Comparison of ENCODE assay signal across 18 mouse cellular contexts in the genomic region with DNA sequence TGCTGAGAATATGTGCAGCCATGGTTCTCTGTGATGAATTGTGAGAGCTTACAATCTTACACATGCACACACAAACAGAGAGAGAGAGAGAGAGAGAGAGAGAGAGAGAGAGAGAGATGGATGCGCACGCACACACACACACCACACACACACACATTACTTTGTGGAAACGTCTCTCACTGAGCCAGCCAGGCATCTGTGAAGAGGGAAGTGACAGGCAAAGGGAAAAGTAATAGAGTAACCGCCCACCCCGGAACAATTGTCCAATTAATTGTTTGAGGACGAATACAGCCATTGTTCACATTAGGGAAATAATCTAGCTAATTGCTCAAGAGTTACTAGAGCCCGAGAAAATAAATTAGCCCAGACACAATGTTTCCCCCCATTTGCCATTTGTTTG.
DNase-seq lines count a peak whose midpoint lies in the region; ATAC-seq lines count a peak whose summit lies in the region.
"Had no signal": no experiment of that assay in that cellular context is flagged by ENCODE, and none has a peak within 500 bp of the region (broad histone marks: within the 10 kb centered on the region; RNA-seq: fewer than 3 reads in every experiment).

No protein-coding gene starts in this region.

- no peak overlapping the region for H3K4me3 ChIP-seq in hindbrain, embryonic 13.5 days
- no peak overlapping the region for H3K4me3 ChIP-seq in hindbrain, embryonic 11.5 days (ENCODE audit: low read depth, low read length)
- H3K4me3 ChIP-seq in forebrain, embryonic 13.5 days: no peak overlapping the region
- no peak overlapping the region for H3K4me3 ChIP-seq in limb, embryonic 11.5 days (ENCODE audit: low read depth, low read length)
- H3K4me3 ChIP-seq in intestine, embryonic 16.5 days (ENCODE audit: low read length): no peak overlapping the region
- H3K4me3 ChIP-seq: erythroblast, embryonic 14.5 days; heart, embryonic 10.5 days; neural tube, embryonic 12.5 days; stomach, embryonic 15.5 days had no signal

- no peak overlapping the region for H3K9ac ChIP-seq in hindbrain, embryonic 13.5 days
- H3K9ac ChIP-seq in hindbrain, embryonic 11.5 days (ENCODE audit: low read depth, low read length): no peak overlapping the region
- no peak overlapping the region; the same call in 1 of the 2 replicates for H3K9ac ChIP-seq in forebrain, embryonic 13.5 days
- H3K9ac ChIP-seq in limb, embryonic 11.5 days (ENCODE audit: low read length): no peak overlapping the region
- H3K9ac ChIP-seq in intestine, embryonic 16.5 days (ENCODE audit: low read depth, low read length): no peak overlapping the region
- H3K9ac ChIP-seq: neural tube, embryonic 12.5 days; stomach, embryonic 15.5 days had no signal

- no peaks in the 10 kb centered on the region for H3K27me3 ChIP-seq in hindbrain, embryonic 13.5 days
- H3K27me3 ChIP-seq in hindbrain, embryonic 11.5 days (ENCODE audit: control insufficient read depth, insufficient read depth, low read length): no peaks in the 10 kb centered on the region
- H3K27me3 ChIP-seq in forebrain, embryonic 13.5 days: no peaks in the 10 kb centered on the region
- H3K27me3 ChIP-seq in limb, embryonic 11.5 days (ENCODE audit: control insufficient read depth, insufficient read depth, low read length): no peaks in the 10 kb centered on the region
- no peaks in the 10 kb centered on the region for H3K27me3 ChIP-seq in intestine, embryonic 16.5 days (replicated peaks; ENCODE audit: control insufficient read depth, insufficient read depth, low read length)
- H3K27me3 ChIP-seq: neural tube, embryonic 12.5 days; stomach, embryonic 15.5 days had no signal

- H3K27ac ChIP-seq in hindbrain, embryonic 13.5 days: peak overlapping the region; percentile 73
- no peak overlapping the region for H3K27ac ChIP-seq in hindbrain, embryonic 11.5 days (ENCODE audit: low read depth, low read length)
- peak overlapping the region; percentile 48 for H3K27ac ChIP-seq in forebrain, embryonic 13.5 days
- H3K27ac ChIP-seq in limb, embryonic 11.5 days (replicated peaks; ENCODE audit: low read depth, low read length): peak overlapping the region; percentile 39; the same call in 1 of the 2 replicates
- H3K27ac ChIP-seq in intestine, embryonic 16.5 days (ENCODE audit: low read length): no peak overlapping the region
- H3K27ac ChIP-seq: heart, embryonic 10.5 days; neural tube, embryonic 12.5 days; stomach, embryonic 15.5 days had no signal

- no peaks in the 10 kb centered on the region for H3K36me3 ChIP-seq in hindbrain, embryonic 13.5 days
- no peaks in the 10 kb centered on the region for H3K36me3 ChIP-seq in hindbrain, embryonic 11.5 days (ENCODE audit: control insufficient read depth, insufficient read depth, low read length)
- H3K36me3 ChIP-seq in forebrain, embryonic 13.5 days (ENCODE audit: poor library complexity, severe bottlenecking): no peaks in the 10 kb centered on the region
- no peaks in the 10 kb centered on the region for H3K36me3 ChIP-seq in limb, embryonic 11.5 days (ENCODE audit: control insufficient read depth, insufficient read depth, low read length)
- no peaks in the 10 kb centered on the region for H3K36me3 ChIP-seq in intestine, embryonic 16.5 days (ENCODE audit: control insufficient read depth, insufficient read depth, low read length)
- H3K36me3 ChIP-seq: heart, embryonic 10.5 days; neural tube, embryonic 12.5 days; stomach, embryonic 15.5 days had no signal

- no peak overlapping the region for H3K4me2 ChIP-seq in hindbrain, embryonic 13.5 days
- H3K4me2 ChIP-seq in hindbrain, embryonic 11.5 days (replicated peaks; ENCODE audit: low read depth, low read length): no peak overlapping the region
- H3K4me2 ChIP-seq in forebrain, embryonic 13.5 days: peak overlapping the region; percentile 29
- no peak overlapping the region for H3K4me2 ChIP-seq in limb, embryonic 11.5 days (ENCODE audit: low read depth, severe bottlenecking)
- H3K4me2 ChIP-seq in intestine, embryonic 16.5 days (ENCODE audit: low read depth, low read length): no peak overlapping the region
- H3K4me2 ChIP-seq: neural tube, embryonic 12.5 days; stomach, embryonic 15.5 days had no signal

- peaks cover 25% of the 10 kb centered on the region for H3K4me1 ChIP-seq in hindbrain, embryonic 13.5 days (replicated peaks)
- no peaks in the 10 kb centered on the region for H3K4me1 ChIP-seq in hindbrain, embryonic 11.5 days (replicated peaks; ENCODE audit: control insufficient read depth, insufficient read depth, low read length)
- peaks cover 35% of the 10 kb centered on the region for H3K4me1 ChIP-seq in forebrain, embryonic 13.5 days
- peaks cover 15% of the 10 kb centered on the region for H3K4me1 ChIP-seq in limb, embryonic 11.5 days (ENCODE audit: control insufficient read depth, insufficient read depth, low read length)
- H3K4me1 ChIP-seq in intestine, embryonic 16.5 days (ENCODE audit: control insufficient read depth, insufficient read depth, low read length): 0 out of 2 replicates have a peak, but pooled peaks cover 2% of the 10 kb centered on the region

- WGBS in hindbrain, embryonic 13.5 days: 52% methylated on average over 7 of the region's 7 CpGs
- WGBS in hindbrain, embryonic 11.5 days: 75% methylated on average over 7 of the region's 7 CpGs
- WGBS in forebrain, embryonic 13.5 days: 25% methylated on average over 7 of the region's 7 CpGs
- 61% methylated on average over 7 of the region's 7 CpGs for WGBS in limb, embryonic 11.5 days
- WGBS in intestine, embryonic 16.5 days: 65% methylated on average over 7 of the region's 7 CpGs

- no peaks in the 10 kb centered on the region for H3K9me3 ChIP-seq in hindbrain, embryonic 13.5 days
- no peaks in the 10 kb centered on the region for H3K9me3 ChIP-seq in hindbrain, embryonic 11.5 days (ENCODE audit: control insufficient read depth, low read length)
- H3K9me3 ChIP-seq in forebrain, embryonic 13.5 days (replicated peaks): no peaks in the 10 kb centered on the region
- no peaks in the 10 kb centered on the region for H3K9me3 ChIP-seq in limb, embryonic 11.5 days (ENCODE audit: control insufficient read depth, low read length)
- no peaks in the 10 kb centered on the region for H3K9me3 ChIP-seq in intestine, embryonic 16.5 days (ENCODE audit: control insufficient read depth, low read length)
- H3K9me3 ChIP-seq: heart, embryonic 10.5 days; neural tube, embryonic 12.5 days; stomach, embryonic 15.5 days had no signal

- no peak for DNase-seq in hindbrain, embryonic 11.5 days (ENCODE audit: low spot score)
- DNase-seq in limb, embryonic 11.5 days (ENCODE audit: low spot score): no peak
- peak; percentile 89 for DNase-seq in retina, postnatal 1 day
- no peak for DNase-seq in B cell, adult 2 months
- no peak for DNase-seq in ovary, adult 18-20 months (ENCODE audit: low spot score)
- DNase-seq: adrenal gland, postnatal 25 days; cerebellum, postnatal 10 days; gastrocnemius, postnatal 25 days; heart, postnatal 10 days; spleen, adult 18-20 months; thymus, adult 2 months had no signal

- no peak for ATAC-seq in hindbrain, embryonic 13.5 days (ENCODE audit: low FRiP score)
- ATAC-seq in hindbrain, embryonic 11.5 days (ENCODE audit: low FRiP score): no peak
- ATAC-seq in forebrain, embryonic 13.5 days: peak; percentile 25; the same call in 1 of the 2 replicates
- ATAC-seq in limb, embryonic 11.5 days (ENCODE audit: insufficient number of reproducible peaks, low FRiP score, low TSS enrichment, low read depth): no peak
- no peak for ATAC-seq in intestine, embryonic 16.5 days

Comparison
In these comparisons a context has a peak if more than half of its experiments do, and no peak if none do; other contexts are left out.
1. H3K27ac ChIP-seq: peak in hindbrain, embryonic 13.5 days (single experiment), forebrain, embryonic 13.5 days (single experiment) and limb, embryonic 11.5 days (single experiment); none in hindbrain, embryonic 11.5 days (single experiment) and intestine, embryonic 16.5 days (single experiment).